Mouse (Mus musculus) 3134 (cell line): ENCODE measurements around the gene Gtsf1.
"Not testable (repeated sequence)": the region's sequence is repeated elsewhere in the genome, so short reads cannot be mapped to it uniquely, and the experiment has no call there.

Source experiments
- DNase-seq: peaks from one replicate; pipeline ENCODE4 v3.0.0-alpha.2; 2011; ENCODE audit warnings: low spot score; ENCODE audit not compliant: insufficient read length; ENCODE audit errors: extremely low read depth

Gtsf1 gene

DNA sequence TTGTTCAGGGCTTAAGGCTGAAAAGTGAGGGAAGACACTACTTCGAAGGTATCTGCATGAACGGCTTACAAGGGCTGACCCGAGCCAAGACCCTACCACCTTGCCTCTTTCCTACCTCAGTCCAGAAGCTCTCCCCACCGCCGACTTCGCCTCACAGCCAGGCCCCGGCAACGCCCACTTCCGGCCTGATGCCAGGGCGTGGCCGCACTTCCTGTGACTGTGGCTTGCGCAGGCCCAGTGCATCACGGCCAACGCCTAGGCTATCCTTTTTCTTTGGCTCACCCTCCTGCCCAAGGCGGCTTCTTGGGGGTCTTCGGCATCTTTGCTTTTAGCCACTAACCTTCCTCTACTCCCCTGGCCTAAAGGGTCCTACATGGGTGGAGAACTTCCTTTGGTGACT lies at the start of gene Gtsf1:
Gene Gtsf1, minus strand, starts transcription at position 230 of the 400 bp plus-strand sequence.
- no peak for DNase-seq

DNA sequence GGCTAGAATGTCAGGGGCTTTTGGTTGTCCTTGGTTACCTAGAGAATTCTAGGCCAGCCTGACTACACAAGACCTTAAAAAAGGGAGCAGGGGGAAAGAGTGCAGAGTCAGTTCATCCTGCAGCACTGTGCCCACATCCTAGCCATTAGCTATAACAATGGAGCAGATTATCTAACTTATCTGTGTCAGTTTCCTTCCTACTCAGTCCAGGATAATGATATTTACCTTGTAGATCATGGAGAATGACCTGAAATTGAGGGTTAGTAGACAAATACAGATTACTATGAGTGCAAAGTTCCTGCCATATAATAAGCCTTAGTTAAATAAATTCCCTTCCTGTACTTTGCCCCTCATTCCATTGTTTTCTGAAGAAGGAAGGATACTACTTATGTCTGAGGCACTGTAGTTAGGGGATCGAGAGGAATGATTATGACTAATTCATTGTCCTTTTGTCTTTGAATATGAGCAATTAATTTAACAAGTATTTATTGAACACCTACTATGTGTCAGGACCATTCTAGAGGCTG lies 48.9 kb upstream of the Gtsf1 start:
- no peak for DNase-seq

DNA sequence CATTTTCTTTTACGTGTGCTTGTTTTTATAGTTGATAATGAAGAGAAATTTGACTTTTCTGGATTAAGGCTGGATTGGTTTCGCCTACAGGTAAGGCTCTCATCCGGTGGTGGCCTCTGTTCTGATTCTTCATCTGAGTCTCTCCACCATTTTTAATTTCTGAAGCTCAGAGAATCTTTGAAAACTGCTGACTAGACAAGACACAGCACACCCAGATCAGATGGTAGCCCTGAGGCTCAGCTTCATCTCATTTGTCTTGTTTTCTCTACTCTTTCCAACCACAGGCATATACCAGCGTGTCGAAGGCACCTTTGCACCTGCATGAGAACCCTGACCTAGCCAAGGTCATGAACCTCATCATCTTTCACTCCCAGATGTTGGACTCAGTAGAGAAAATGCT lies 43.5 kb upstream of the Gtsf1 start:
- no peak for DNase-seq

DNA sequence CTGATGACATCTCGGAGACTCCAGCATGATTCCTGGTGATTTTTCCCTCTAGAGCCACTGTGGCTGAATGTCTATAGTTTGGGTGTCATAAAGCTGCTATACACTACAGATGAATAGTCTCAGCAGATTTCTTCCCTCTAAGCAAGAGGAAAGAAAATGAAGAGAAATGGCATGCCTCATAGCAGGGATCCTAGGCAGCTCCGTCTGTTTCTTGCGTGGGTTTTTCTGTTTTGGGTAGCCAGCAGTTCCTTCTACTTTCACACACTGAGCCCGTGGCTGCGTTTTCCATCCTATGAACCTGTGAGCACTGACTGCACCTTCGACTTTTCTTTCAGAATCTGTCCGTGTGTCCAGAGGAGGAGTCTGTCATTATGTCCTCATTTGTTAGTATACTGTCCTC lies 42.9 kb upstream of the Gtsf1 start:
- no peak for DNase-seq

DNA sequence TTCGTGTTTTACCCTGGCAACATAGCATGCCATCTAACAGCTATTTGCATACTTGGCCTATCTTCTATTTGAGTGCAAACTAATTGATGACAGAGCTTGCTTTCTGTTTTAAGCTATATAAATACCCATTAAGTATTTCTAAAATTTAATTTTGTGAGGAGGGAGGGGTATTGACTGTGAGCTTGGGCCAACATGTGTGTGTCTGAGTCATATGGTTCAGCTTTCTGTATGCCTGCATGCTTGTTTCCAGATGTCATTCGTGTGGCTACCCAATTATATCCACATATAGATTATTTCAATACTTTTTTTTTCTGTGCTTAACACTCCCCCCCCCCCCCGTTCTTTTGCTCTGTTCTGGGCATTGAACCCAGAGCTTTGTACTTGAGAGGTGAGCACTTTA lies 42.0 kb upstream of the Gtsf1 start:
- DNase-seq: no peak

DNA sequence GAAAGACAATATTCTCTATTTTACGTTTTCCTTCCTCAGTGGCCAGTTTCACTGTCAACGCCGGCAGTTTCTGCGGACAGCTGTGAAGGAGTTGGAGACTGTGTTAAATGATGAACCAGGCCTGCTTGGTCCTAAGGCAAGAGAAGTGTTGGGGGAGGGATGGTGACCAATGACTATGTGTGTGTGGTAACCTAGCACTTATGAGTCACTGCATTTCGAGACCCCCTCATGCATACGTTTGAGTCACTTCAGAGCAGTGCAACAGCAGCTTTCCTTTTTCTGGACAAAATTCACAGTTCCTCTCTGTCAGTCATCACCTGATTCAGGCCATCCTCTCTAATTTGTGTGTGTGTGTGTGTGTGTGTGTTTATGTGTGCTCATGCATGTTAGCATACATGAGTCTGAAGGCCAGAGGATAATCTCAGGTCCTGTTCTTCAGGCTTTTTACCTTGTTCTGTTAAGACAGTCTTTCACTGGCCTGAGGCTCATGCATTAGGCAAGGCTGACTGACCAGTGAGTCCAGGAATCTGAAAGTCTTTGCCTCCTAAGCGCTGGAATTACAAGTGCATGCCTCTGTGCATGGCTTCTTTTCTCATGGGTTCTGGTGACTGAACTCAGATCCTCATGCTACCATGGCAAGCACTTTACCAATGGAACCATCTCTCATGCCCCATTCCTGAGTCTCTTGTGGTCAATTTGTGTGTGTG lies 41.4 kb upstream of the Gtsf1 start:
- no peak for DNase-seq

DNA sequence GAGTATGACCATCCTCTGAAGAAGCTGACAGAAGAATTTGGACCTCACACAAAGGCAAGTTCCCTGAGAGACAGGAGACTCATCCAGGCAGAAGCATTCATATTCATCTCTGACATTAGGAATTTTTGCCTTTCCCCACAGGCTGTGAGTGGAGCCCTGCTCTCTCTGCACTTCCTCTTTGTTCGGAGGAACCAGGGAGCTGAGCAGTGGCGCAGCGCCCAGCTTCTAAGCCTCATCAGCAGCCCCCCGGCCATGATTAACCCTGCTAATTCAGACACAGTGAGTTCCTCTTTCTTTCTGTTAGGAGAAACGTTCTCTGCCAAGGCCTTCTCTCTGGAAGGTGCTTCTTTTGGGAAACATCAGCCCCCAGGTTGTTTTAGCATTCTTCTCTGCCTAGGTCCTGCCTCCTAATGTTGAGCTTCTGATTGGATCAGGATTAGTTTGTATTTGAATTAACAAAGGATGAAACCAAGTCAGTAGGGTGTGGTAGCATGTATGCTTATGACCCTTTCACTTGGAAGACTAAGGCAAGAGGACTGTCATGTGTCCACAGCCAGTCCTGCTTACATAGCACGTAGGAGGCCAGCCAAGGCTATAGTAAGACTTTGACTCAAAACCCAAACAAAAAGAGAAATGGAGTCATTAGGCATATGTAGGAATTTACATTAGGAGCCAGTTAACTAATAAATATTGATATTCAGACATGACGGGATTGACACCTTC lies 32.4 kb upstream of the Gtsf1 start:
- DNase-seq: no peak

DNA sequence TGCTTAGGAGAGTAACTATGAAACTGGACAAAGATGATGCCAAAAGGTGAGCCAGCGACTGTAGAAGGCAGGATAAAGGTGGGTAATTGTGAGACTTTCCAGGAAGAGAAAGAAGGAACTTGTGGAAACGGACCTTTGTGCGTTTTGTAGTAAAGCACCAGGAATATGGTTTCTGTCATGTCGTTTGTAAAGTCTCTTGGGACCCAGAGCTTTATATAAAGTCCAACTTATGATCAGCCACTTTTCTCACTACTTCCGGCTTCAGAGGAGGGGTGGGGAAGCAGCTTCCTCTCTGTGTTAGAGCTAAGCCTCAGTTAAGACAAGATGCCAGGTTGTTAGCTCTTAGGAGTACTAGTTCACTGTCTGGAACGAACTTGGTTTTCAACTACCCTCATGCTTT lies 24.2 kb upstream of the Gtsf1 start:
- DNase-seq: no peak

DNA sequence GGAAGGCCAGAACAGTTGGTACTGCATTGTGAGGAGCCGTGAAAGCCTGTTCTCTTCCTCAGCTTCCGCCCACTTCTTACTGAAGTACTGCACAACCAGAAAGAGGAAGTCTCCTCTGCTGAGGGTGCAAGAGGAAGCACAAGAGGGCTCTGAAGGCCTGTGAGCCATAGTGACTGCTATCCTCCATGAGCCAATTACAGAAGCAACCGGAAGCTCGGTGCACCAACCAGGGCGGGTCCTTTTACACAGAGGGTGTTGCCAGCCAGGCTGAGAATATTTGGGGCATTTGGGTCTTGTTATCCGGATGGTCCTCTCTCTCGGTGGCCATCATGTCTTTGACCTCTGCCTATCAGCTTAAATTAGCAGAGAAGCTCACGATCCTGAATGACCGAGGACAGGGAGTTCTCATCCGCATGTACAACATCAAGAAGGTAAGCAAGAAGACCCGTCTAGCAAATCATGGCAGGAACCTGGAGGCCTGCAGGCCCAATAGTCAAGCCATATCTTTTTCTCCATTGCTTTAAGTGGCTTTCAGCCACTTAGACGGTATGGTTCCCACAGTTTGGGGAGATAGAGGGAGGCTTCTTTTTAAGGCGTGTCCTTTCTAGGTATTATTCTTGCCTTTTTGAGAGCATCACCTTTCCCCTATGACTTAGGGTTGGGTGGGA lies 23.4 kb upstream of the Gtsf1 start, which contains the start of gene Nckap1l:
Gene Nckap1l, plus strand, starts transcription at position 244 of the 668 bp plus-strand sequence.
- peak; percentile 46 for DNase-seq

DNA sequence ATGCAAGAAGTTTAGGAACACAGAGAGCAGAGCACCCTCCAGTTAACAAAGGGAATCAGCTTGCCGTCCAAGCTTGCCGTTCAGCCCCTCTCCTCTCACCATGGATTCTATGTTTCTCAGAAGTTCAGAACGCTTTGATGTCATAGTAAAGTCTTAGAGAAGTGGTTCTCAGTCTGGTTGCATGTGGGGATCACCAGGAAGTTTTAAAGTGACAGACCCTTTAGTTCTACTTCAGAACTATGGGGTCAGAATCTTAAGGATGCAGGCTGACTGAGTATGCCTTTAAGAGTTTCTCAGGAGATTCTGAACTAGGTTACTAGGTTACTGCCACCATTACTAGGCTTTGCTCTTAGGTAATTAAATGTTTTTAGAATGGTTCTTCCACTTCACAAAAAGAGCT lies 18.1 kb upstream of the Gtsf1 start, which contains the start of gene Gtsf2:
Gene Gtsf2, minus strand, starts transcription at position 101 of the 400 bp plus-strand sequence.
- no peak for DNase-seq

DNA sequence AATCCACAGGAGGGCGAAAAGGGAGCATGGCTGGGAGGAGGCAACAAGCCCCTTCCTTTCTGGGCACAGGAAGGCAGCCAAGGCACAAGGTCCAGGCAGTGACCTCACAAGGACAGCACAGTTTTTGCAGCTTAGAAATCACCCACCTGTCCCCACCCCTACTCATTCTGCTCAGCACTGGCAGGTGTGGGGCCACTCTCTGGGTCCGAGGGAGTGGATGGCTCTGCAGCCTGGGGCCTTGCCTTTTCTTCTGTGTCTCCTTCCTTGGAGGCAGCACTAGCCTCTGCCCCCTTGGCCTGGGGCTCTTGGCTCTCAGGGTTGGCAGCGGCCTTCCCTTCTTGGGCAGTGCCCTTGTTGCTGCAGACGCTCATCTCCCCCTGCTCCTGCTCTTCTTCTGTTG lies 15.7 kb upstream of the Gtsf1 start:
- DNase-seq: not testable (repeated sequence)

DNA sequence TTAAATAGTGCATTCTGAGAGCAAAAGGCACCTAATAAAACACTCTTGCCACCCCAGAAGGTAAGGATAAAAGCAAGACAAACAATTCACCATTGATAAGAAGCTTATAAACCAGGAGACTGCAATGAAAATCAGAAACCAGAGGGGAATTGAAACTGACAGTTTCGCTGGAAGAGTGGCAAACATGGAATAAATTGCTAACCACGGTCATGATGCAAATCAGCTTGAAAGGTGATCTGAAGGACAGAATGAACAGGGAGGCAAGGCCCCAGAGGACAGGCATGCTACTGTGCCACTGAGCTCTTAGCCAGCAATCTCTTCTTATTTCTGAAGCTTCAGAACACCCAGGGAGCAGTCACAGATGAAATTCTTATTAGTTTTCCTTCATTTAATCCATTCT lies 3.3 kb downstream of the Gtsf1 start:
- DNase-seq: no peak

DNA sequence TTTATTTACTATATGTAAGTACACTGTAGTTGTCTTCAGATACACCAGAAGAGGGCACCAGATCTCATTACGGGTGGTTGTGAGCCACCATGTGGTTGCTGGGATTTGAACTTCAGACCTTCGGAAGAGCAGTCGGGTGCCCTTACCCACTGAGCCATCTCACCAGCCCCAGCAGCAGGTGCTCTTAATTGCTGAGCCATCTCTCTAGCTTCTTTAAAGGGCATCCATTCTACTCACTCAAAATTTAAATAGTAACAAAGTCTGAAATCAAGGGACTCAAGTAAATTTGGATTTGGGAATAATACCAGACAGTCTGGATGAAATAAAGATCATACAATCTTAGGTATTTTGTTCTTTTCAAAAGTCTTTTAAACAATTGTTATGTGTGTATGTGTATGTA lies 24.7 kb downstream of the Gtsf1 start:
- not testable (repeated sequence) for DNase-seq

DNA sequence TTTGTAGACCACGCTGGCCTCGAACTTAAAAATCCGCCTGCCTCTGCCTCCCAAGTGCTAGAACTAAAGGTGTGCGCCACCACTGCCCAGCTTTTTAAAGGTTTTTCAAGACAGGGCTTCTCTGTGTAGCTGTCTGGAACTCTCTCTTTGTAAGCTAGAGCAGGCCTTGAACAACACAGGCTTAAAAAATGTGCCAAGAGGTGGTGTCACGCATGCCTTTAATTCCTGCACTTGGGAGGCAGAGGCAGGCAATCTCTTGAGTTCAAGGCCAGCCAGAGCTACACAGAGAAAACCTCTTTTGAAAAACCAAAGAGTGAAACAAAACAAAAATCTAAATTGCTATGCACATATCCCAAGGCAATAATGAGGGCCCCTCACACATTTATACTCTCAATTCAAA lies 28.9 kb downstream of the Gtsf1 start:
- no peak for DNase-seq

DNA sequence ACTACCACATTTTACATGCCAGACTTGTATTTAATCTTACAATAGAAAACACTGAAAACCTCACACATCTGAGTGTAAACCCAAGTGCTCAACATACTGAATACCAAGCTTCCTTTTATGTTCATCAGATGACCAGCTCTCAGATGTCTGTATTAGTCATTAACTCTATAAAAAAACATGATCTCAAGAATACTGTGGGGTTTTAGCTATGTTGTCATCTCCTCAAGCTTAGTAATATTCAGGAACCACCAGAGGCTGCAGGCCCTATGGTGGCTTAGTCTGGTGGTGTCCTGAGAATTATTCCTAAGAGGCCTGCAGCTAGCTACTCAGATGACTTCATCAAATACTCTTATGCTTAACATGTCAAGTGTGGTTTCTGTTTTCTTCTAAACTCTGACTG lies 36.7 kb downstream of the Gtsf1 start:
- DNase-seq: peak; percentile 45

DNA sequence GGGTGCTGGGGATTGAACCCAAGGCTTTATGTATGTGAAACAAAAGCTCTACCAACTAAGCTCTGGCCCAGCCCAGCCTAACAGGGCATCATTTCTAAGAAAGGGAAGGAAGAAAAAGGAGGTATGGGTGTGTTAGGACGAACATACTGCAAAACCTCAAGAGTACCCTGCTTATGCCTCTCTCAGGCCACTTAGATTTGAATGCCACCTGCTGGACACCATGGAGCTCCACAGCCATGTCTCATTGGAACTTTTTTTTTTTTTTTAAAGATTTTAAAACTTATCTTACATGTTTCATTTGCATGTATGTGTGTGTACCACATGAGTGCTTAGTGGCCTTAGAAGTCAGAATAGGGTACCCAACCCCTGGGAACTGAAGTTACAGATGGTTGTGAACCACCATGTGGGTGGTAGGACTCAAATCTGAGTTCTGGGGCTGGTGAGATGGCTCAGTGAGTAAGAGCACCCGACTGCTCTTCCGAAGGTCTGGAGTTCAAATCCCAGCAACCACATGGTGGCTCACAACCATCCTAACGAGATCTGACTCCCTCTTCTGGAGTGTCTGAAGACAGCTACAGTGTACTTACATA lies 41.6 kb downstream of the Gtsf1 start:
- no peak for DNase-seq

DNA sequence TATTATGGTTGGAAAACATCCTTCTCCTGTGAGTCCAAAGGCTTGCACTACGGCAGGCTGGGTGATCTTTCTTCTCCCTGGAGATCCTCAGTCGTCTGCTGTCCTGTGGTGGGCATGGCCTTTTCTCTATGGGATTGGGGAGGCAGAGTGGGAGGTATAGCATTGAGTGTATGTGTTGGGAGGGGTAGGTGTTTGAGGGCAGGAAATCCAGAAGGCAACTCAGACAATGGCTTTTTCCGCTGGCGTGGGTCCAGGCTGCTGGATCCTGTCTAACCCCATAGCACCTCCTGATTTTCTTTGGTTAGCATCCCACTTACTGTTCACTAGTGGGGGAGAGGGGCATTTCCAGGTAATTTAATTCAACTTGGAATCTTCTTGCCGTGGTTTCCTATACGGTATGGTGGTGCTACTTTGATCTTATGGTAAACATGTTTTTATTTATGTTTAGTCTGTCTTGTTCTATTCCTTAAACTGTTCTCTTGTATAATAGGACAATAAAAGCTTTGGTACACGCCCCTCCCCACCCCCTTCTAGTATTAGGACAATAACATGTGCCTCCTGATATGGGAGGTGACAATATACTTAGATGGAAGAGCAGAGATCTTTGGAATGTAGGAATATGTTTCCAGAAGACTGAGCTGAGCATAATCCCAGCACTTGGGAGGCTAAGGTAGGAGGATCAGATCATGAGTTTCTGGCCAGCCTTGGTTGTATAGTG lies 46.3 kb downstream of the Gtsf1 start:
- no peak for DNase-seq

DNA sequence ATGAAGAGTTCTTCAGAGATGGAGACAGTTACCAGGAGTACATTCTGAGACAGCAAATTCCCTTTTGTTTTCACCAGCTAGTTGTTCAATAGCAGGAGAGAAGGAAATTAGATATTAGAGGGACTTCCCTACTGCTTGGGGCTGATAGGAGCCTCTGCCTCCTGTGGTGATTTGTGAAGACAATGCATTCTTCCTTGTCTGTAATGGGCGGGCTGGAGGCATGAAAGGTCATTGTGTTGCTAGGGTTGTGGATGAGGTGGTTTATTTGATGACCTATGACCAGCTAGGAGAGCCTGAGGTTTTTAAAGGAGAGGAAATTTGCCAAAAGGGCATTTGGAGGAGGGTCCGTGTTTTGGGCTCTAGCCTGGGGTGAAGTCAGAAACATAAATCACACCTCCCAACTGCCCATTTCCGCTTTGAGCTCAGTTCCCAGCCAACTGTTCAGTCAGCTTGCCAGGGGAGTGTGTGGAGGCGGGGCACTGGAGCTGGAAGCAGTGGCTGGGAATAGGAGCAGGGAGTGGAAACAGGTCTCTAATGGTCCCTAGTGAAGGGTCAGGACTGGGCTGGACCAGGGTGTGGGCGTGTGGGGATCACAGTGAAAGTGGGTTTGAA lies 47.4 kb downstream of the Gtsf1 start:
- peak; percentile 58 for DNase-seq

DNA sequence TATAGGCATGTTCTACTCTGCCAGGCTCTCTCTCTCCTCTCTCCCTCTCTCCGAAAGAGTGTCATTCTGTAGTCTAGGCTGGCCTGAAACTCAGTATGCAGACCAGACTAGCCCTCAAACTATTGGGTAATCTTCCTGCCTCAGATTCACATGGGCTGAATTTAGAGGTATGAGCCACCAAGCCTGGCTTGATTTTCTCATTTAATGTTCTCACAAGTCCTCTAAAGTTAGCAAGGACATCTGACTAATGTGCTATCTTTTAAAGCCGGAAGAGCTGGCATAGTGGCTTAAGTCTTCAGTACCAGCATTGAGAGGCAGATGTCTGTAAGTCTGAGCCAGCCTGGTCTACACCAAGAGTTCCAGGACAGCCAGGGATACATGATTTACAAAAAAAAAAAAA lies 48.2 kb downstream of the Gtsf1 start:
- DNase-seq: no peak
